Mouse (Mus musculus) lung, adult 2 months (tissue): Measurements from ENCODE around the gene Stra6l. TPM values are rescaled to one million over a fixed set of nuclear protein-coding genes. Genes with fewer than 3 reads are reported as not detected.

Experiments
- DNase-seq: peaks from one replicate; pipeline ENCODE4 v3.0.0; 2022
- H3K4me1 ChIP-seq: fragments of 200-500 bp; 2 replicates; pipeline ENCODE4 v1.6.1; 2011; ENCODE audit warnings: low read length; ENCODE audit not compliant: control insufficient read depth, insufficient read depth
- H3K4me3 ChIP-seq: fragments of 200-500 bp; replicated peaks from 2 replicates; pipeline ENCODE3; 2011; ENCODE audit warnings: low read depth, mild to moderate bottlenecking, control low read depth, low read length; ENCODE audit errors: extremely low read depth
- CTCF ChIP-seq: fragments of 200-500 bp; IDR thresholded peaks from 2 replicates; pipeline ENCODE4 v1.5.1; 2011; ENCODE audit warnings: mild to moderate bottlenecking, low read length, control low read depth; ENCODE audit not compliant: insufficient read depth
- POLR2A ChIP-seq: fragments of 200-500 bp; IDR thresholded peaks from 2 replicates; pipeline ENCODE4 v1.6.1; 2011; ENCODE audit warnings: low read depth, mild to moderate bottlenecking, control low read depth, low read length, borderline replicate concordance; ENCODE audit errors: extremely low read depth
- WGBS: fragments of 180-500 bp; shearing (Covaris S2); methylation state at CpG from one replicate; pipeline ENCODE4 v1.1.7; 2018; 5-methylcytosine and 5-hydroxymethylcytosine counted together
- polyA plus RNA-seq: library from polyadenylated mRNA; depleted of rRNA; stranded (reverse); fragments of >200 nt; gene quantifications from 2 replicates; pipeline ENCODE4 v1.2.3, GENCODE M21; 2012

The Stra6l gene
- polyA plus RNA-seq, 1 experiment, result 1.2 TPM

GRCm38 (mm10) chr4:45844355-45844754 is 4.1 kb upstream of the Stra6l start:
- Histone ChIP-seq H3K4me3 (no peak overlapping the region), H3K4me1 (no peaks in the 10 kb centered on the region)
- 40% methylated on average over 14 of the region's 14 CpGs for WGBS
- TF ChIP-seq POLR2A (no peak), CTCF (peak; percentile 46; the same call in 1 of the 2 replicates)
- DNase-seq, result peak; percentile 20

- 88% methylated on average over 2 of the region's 2 CpGs for WGBS
Measured at GRCm38 (mm10) chr4:45846263-45846662, 2.2 kb upstream of the Stra6l start.

GRCm38 (mm10) chr4:45848825-45849156 is 327 bp downstream of the Stra6l start:
- no peaks in the 10 kb centered on the region for H3K4me1 ChIP-seq
- WGBS, result 46% methylated on average over 10 of the region's 10 CpGs
- no peak for DNase-seq
- no peak for TF ChIP-seq CTCF
- TF ChIP-seq POLR2A, result no peak
- no peak overlapping the region for H3K4me3 ChIP-seq

More at GRCm38 (mm10) chr4:45846263-45846662, 2.2 kb upstream of the Stra6l start:
- Histone ChIP-seq H3K4me1 (no peaks in the 10 kb centered on the region), H3K4me3 (no peak overlapping the region)
- TF ChIP-seq CTCF, result no peak
- no peak for TF ChIP-seq POLR2A
- no peak for DNase-seq

DNA sequence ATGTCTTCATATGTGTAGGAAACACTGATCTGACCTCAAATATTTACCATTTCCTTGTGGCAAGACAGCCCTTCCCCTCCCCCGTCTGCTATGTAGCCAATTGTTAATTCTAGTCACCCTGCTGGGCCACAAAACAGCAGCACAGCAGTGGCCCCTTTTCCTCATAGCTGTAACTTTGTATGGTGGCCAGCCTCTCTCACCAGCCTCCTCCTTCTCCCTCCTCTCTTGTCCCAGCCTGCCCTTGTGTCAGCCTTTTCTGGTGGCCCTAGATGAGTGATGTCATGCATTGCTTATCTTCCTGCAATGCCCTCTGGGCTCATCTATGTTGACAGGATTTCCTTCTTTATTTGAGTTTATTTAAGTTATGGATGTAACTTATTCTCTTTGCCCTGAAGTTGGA is 955 bp downstream of the Stra6l start:
- TF ChIP-seq POLR2A (no peak), CTCF (no peak)
- Histone ChIP-seq H3K4me3 (no peak overlapping the region), H3K4me1 (no peaks in the 10 kb centered on the region)
- no peak for DNase-seq
- WGBS, result 64% methylated on average over 1 of the region's 1 CpGs

- Histone ChIP-seq H3K4me3 (no peak overlapping the region), H3K4me1 (no peaks in the 10 kb centered on the region)
- WGBS, result 30% methylated on average over 3 of the region's 3 CpGs
- TF ChIP-seq CTCF (no peak), POLR2A (no peak)
- peak; percentile 4 for DNase-seq
Measured at GRCm38 (mm10) chr4:45851640-45852051, 3.2 kb downstream of the Stra6l start.

- 49% methylated on average over 15 of the region's 15 CpGs for WGBS
- Histone ChIP-seq H3K4me1 (no peaks in the 10 kb centered on the region), H3K4me3 (no peak overlapping the region)
- TF ChIP-seq POLR2A (no peak), CTCF (no peak)
- no peak for DNase-seq
Measured at GRCm38 (mm10) chr4:45853496-45854246, 5.2 kb downstream of the Stra6l start.

- no peaks in the 10 kb centered on the region for H3K4me1 ChIP-seq
- no peak overlapping the region for H3K4me3 ChIP-seq
- peak; percentile 78 for TF ChIP-seq CTCF
- TF ChIP-seq POLR2A, result no peak
- WGBS, result 46% methylated on average over 19 of the region's 19 CpGs
- DNase-seq, result peak; percentile 68
Measured at GRCm38 (mm10) chr4:45855803-45856424, 7.5 kb downstream of the Stra6l start.

DNA sequence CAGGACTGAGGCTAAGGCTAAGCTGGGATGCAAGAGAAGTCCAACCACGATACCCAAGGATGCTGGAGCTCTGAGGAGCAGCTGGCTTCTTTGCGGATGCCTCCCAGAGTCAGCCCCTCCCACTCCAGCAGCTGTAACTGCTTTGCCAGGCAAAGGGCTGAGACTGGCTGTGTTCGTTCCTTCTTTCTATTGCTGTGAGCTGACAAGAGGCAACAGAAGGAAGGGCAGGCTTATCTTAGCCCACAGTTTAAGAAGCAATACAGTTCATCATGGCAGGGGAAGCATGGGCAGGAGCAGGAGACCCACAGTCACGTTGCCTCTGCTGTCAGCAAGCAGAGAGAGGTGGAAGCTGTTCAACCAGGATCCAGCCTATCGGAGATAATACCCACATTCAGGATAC is 12.7 kb downstream of the Stra6l start:
- WGBS, result 52% methylated on average over 5 of the region's 5 CpGs
- no peak for DNase-seq
- TF ChIP-seq CTCF (no peak), POLR2A (no peak)
- Histone ChIP-seq H3K4me1 (no peaks in the 10 kb centered on the region), H3K4me3 (no peak overlapping the region)

GRCm38 (mm10) chr4:45867416-45867815 is 19.0 kb downstream of the Stra6l start:
- no peak for TF ChIP-seq POLR2A
- no peak for TF ChIP-seq CTCF
- 92% methylated on average over 8 of the region's 8 CpGs for WGBS
- DNase-seq, result no peak
- Histone ChIP-seq H3K4me1 (no peaks in the 10 kb centered on the region), H3K4me3 (no peak overlapping the region)
